Mouse (Mus musculus) G1E (cell line): ENCODE measurements around the gene Mrpl37.

Source experiments
- CTCF ChIP-seq: IDR thresholded peaks from 2 replicates; pipeline ENCODE4 v1.5.1; 2012; ENCODE audit warnings: low read depth, low read length, inconsistent platforms, mixed read lengths
- POLR2AphosphoS5 ChIP-seq: IDR thresholded peaks from 2 replicates; pipeline ENCODE4 v1.6.1; 2012; ENCODE audit warnings: low read depth, low read length, inconsistent platforms; ENCODE audit not compliant: insufficient replicate concordance
- TAL1 ChIP-seq: conservative IDR thresholded peaks from 2 replicates; pipeline ENCODE4 v1.6.1; 2012; ENCODE audit warnings: low read depth, low read length, inconsistent platforms, mixed read lengths

DNA sequence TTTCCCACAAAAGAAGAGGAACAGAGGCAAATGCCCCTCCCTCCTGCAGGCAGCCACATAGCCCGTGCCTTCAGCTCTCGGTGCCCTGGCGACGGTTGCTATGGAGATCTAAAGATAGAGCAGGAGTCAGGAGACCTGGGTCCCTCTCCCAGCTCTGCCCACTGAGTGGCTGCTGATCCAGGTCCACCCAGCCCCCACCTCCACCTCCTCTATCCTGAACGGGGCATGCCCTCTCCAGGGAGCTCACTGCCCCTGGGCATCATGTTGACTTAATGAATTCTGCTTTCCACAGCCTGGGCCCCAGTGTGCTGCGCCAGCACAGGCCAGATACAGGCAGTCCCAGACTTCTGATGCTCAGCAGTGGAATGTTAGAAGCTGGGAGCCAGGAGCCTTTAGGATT, 18.2 kb upstream of the Mrpl37 start:
- TF ChIP-seq CTCF (no peak), POLR2AphosphoS5 (no peak), TAL1 (no peak)
